Mouse (Mus musculus): ENCODE results near the gene Zbtb34.
A peak's percentile ranks its signal among the peaks of the same experiment; 100 is the strongest.

Zbtb34 gene

DNA sequence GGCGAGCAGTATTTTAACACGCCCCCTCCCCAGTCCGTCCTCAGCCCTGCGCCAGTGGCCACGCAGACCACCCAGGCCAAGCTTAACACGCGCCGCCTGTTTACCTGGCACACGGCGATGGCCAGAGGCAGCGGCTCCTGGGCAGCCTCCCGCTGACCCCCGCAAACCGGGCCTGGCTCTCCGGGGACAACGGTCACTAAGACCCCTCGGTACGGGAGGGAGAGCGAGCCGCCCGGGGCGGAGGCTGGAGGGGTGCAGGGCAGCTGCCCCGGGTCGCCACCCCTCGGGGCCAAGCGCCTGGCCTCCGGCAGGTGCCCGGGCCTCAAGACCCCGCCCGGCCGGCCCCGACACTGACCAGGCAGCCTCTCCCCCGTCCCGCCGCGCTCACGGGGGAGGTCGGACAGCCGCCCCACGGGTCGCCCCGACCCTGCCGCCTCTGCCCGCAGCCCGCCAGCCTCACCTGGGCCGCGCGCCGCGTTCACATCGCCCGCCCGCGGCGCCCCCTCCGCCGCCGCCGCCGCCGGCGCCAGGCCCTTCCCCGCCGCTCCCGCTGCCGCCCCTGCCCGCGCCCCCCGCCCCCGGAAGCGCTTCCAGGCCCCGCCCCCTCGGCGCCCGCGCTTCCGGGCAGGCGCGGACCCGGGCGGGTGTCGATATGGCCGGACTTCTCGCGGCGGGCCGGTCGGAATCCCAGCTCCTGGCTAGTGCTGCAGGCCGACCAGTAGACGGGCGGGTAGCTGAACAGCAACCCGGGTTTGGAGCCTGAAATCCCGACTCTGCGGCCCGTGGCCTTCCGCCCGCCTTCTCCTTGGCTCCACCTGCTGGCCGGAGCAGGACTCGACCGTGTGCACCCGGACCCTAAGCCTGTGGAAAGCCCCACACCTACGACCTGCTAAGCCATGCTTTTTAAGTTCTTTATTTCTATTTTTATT, at the start of gene Zbtb34:
Gene Zbtb34 (minus strand): TSS at position 554 of the 929 bp plus-strand sequence.
- no peak for DNase-seq (ENCODE audit: low spot score)

DNA sequence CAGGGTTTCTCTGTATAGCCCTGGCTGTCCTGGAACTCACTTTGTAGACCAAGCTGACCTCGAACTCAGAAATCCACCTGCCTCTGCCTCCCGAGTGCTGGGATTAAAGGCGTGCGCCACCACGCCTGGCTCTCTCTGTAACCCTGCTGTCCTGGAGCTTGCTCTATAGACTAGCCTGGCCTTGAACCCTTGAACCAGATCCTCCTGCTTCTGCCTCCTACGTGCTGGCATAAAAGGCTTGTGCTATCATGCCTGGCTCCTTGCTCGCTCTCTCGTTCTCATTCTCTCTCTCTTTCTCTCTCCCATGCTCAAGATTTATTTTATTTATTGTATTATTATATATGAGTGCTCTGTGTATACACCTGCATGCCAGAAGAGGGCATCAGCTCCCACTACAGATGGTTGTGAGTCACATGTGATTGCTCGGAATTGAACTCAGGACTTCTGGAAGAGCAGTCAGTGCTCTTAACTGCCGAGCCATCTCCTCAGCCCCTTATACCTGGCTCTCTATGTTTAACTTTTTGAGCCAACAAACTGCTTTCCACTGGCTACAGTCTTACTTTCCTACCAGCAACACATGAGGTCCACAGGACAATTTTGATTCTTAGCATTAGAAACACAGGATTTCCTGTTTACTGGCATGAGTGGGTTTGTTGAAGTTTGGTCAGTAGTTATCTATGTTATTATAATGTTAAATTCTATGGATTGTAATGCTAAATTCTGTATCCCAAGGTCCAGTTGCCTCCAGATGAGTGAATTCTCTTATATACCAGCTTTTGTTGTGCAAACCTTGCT, 47.0 kb upstream of the Zbtb34 start:
- DNase-seq (ENCODE audit: low spot score), result no peak

DNA sequence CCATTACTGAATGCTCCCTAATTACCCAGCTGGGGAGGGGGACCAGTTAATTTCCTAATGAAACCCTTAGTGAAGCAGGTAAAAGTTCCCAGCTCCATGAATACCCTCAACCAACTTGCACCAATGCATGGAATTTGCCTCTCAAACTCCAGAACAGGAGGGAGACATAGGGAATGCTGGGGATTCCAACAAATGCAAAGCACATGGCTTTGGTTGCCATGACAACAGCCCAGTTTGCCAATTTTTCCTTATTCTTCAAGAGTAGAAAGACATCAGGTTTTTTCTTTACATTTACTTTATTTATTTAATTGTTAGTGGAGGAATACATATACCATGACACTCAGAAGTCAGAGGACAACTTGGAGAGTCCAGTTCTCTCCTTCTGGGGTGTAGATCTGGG, 44.8 kb upstream of the Zbtb34 start:
- no peak for DNase-seq (ENCODE audit: low spot score)

DNA sequence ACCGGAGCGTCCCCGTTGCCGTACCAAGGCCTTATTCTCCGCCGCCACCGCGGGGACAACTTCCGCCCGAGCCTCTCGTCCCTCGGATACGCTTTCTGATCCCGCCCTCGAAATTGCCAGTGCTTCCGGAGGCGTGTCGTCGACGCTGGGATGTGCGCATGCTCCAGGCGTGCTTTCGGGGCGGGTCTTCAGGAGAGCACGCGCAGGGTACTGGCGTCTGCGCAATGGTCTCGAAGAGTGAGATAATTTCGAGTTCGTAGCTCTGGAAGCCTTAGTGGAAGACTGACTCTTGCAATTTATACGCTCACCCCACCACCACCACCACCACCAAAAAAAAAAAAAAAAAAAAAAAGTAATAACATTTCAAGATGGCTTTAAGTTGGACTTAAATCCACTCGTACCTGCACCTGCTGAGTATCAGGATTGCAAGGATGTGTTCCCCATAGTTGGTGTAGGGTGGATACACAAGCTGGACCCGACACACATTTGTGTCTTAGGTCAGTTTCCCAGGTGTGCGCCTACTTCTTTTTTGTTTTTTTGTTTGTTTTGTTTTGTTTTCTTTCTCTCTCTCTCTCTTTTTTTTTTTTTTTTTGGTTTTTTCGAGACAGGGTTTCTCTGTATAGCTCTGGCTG, 37.5 kb upstream of the Zbtb34 start, which contains the start of gene Zbtb43:
Gene Zbtb43 (minus strand): TSS at position 94 of the 632 bp plus-strand sequence.
- peak; percentile 90 for DNase-seq (ENCODE audit: low spot score)

DNA sequence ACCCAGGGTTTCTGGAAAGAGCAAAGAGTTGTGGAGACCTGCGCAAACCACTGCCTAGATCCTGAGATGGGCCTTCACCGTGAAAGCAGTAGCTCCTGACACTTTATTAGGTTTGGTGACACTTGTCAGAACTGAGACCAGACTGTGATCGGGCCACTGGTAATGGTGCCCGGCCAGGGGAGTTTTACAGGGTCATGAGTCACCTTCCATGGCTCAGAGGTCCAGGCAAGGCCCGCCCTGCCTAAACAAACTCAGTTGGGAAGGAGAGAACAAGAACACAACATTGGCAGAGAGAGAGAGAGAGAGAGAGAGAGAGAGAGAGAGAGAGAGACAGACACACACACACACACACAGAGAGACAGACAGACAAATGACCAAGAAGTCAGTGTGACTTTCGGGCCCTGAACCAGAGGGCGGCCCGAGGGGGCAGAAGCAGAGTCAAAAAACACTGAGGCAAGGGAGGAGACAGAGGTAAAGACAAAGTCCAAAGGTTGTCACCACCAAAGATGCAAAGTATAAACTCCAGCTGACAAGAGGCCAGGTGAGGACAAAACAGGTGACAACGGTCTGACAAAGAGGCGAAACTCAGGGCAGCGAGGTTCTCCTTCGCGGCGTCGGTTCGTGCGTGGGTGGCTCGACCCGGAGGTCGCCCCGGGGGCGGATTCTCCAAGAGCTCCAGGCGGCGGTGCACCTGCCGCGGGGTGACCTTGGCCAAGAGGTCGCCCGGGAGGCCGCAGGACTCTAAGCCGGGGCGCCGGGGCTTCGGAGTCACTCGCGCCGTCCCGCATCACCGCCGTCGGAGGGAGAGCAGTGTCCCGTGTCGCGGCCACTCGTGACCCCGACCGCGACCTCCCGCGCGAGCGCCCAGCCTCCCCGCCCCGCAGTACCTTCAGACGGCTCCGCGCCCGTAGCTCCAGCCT, 36.7 kb upstream of the Zbtb34 start:
- no peak for DNase-seq (ENCODE audit: low spot score)

DNA sequence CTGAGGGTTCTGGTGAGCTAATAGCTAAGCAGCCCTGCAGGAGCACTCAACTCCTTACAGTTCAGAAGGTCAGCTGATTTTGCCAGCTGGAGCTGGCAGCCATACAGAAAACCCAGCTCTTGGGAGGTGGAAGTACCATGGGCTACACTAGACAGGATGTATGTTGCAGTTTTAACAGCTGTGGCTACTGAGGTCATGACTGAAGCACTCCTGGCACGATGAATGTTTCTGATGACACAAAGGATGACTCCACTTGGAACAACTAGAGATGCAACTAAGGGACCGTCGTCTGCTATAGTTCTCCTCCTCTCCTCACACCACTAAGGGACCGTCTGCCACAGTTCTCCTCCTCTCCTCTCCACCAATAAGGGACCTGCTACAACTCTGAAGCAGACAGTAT, 34.8 kb upstream of the Zbtb34 start:
- no peak for DNase-seq (ENCODE audit: low spot score)

DNA sequence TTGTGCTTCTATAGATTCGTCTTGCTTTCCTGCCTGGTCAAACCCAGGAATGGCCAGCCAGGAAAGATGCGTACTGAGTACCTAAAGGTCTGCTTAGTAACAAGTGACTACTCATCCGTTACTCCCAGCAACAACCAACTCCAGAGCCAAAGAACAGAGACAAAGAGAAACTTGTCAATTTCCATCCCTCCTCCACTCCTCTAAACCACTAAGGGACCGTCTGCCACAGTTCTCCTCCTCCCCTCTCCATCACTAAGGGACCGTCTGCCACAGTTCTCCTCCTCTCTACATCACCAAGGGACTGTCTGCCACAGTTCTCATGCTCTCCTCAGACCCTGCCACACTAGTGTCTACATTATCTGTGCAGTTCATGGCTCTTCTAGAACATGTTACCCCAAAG, 34.1 kb upstream of the Zbtb34 start:
- no peak for DNase-seq (ENCODE audit: low spot score)

DNA sequence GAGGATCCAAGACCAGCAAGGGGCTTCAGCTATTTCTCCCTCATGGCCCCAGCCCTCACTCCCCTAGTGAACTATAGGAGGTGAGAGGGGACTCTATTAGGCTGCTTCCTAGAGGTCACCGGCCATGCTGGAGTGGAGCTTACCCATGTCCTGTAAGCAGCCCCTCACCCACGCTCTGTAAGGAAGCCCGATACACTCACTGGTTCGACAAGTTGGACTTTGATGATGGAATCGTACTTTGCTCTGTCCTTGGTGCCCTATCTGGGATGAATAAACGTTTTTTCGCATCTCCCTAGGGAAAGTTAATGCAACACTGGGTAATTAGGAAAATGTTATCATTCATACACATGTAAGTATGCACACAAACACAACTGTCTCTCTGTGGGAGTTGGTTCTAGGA, 30.9 kb upstream of the Zbtb34 start:
- DNase-seq (ENCODE audit: low spot score), result no peak

DNA sequence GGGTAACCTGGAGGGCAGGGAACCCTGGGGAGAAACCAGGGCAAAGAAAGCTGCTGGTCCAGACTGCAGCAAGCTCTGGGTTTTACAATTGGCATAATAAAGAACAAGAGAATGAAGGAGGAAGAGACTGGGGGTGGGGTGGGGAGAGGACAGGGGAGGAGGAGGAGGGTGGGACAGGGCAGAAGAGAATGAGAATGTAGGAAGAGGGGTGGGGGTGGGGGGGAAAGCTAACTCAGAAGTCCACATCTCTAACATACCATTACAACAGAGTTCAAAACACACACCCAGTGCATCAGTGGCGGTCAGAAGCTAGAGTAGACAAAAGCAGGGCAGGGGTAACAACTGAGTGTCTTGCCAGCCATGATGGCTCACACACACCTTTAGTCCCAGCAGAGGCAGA, 29.9 kb upstream of the Zbtb34 start:
- no peak for DNase-seq (ENCODE audit: low spot score)

DNA sequence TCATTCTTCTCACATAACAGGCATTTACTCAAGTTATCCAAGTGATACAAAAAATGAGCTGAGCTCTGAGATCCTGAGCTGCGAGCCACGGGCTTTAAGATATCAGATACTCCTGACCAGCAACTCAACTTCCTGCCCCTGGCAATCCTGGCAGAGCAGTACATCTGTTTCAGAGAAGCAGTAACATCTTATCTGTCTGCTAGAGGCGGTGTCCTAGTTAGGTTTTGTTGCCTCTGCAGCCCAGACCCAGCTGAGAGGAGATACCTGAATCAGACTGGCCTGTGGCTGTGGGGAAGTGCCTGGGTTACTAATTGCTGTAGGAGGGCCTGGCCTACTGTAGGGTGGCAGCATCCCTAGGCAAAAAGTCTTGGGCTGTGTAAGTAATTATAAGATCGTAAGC, 28.5 kb upstream of the Zbtb34 start:
- DNase-seq (ENCODE audit: low spot score), result no peak

DNA sequence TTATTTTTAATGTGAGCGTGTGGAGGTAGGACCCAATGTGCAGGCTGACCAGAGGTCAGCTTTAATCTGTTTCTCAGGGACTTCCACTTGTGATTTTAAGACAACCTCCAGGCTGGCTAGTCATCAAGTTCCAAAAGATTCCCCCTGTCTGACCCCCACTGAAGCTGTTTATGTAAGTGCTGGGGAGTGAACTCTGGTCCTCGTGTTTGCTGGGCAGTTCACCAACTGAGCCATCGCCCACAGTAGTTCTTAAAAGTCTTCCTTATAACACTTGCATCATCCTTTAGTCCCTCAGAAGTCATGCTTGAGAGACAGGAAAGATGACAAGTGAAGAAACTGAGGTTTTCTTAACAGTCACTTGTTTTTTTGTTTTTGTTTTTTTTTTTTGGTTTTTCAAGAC, 25.6 kb upstream of the Zbtb34 start:
- DNase-seq (ENCODE audit: low spot score), result no peak

DNA sequence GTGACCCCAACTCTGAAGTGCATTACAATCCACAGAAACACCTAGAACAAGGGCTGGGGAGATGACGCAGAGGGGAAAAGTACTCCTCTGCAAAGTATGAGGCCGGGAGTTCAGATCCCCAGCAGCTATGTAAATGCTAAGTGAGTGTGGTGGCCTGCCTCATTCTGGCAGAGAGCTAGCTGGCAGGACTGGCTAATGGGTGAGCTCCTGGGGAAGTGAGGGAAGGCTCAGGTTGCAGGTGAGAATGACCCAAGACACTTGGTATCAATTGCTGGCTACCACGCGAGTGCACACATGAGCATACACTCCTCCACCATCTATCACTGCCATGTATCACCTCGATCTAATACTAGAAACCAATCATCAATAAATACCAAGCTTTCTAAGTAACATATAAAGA, 25.1 kb upstream of the Zbtb34 start:
- no peak for DNase-seq (ENCODE audit: low spot score)

DNA sequence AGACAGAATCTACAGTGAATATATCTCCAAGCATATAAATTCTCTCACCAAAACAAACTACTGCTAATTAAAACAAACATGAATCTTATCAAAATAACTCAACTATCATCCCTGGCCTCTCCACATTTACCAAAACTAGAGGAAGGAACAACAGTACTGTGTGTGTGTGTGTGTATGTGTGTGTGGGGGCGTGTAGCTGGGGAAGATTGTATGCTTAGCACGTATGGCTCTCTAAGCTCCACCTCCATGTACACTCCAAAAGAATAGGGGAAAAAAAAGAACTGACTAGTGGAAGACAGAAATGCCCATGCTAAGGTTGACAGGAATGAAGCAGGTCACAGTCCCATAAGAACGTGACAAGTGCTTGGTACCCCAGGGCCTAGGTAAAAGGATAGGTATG, 24.2 kb upstream of the Zbtb34 start:
- no peak for DNase-seq (ENCODE audit: low spot score)

DNA sequence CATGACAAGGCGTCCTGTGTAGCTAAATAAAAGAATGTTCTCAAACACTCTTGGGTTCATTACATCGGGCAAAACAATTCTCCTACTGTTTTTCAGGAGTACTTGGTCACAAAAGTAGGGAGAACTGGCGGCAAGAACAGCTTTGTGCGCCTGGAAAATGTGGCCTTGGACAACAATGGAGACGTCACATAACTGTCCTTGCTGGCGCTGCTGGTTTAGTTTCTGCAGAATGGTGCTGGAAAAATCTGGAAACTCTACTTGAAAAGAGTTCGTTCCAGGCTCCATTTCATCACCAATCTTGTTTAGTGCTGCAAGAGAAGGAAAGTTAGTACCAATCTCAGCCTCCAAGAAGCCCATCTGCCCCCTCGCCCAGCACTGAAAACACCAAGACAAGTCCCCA, 23.7 kb upstream of the Zbtb34 start:
- no peak for DNase-seq (ENCODE audit: low spot score)

DNA sequence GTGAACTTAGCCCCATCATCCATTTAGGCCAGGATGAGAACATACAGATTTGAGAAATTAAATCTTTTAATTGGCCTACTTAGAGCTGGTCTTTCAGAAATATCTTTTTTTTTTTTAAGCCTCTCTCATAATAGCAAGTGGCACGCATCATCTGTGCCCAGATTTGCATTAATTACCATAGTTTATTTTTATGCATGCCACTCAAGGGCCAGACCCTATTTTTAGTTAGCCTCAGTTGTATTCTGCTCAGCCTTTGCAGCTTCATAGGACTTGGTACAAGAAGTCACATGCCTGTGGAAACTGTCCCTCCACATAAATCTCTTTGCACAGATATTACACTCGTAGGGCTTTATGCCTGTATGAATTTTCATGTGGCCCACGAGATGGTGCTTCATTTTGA, 22.4 kb upstream of the Zbtb34 start:
- DNase-seq (ENCODE audit: low spot score), result no peak

DNA sequence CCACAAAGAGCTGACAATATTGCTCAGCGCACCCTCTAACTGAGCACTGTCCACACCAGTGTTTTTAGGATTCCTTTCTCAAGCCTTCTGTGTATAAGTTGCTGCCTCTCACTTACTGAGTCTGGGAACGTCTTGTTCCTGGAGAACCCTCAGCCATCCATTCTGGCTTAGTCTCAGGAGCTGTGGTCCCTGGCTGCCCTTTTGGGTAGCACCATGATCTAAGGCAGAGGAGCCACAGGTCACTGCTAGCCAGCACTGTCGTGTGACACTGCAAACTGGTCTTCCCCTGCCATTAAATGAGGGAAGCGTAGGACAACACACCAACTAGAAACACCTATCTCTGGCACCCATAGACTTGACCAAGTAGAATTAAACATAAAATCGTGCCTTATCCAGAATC, 21.6 kb upstream of the Zbtb34 start:
- no peak for DNase-seq (ENCODE audit: low spot score)

DNA sequence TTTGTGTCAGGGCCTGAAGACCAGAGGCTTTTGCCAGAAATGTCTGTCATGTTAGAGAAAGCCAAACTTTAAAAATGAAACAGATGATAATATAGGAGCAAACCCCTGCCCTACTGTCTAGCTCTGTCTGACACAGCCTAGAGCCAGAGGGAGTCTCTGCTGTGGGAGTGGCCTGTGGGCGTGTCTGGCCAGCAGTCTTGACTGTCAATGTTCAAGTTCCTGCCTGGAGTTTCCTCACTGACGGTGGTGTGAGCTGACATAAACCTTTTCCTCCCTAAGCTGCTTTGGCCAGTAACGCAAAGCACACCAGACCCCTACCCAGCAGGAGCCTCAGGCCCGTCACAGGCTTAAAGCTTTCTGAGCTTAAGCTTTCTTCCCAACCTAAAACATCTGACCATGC, 21.0 kb upstream of the Zbtb34 start:
- no peak for DNase-seq (ENCODE audit: low spot score)

DNA sequence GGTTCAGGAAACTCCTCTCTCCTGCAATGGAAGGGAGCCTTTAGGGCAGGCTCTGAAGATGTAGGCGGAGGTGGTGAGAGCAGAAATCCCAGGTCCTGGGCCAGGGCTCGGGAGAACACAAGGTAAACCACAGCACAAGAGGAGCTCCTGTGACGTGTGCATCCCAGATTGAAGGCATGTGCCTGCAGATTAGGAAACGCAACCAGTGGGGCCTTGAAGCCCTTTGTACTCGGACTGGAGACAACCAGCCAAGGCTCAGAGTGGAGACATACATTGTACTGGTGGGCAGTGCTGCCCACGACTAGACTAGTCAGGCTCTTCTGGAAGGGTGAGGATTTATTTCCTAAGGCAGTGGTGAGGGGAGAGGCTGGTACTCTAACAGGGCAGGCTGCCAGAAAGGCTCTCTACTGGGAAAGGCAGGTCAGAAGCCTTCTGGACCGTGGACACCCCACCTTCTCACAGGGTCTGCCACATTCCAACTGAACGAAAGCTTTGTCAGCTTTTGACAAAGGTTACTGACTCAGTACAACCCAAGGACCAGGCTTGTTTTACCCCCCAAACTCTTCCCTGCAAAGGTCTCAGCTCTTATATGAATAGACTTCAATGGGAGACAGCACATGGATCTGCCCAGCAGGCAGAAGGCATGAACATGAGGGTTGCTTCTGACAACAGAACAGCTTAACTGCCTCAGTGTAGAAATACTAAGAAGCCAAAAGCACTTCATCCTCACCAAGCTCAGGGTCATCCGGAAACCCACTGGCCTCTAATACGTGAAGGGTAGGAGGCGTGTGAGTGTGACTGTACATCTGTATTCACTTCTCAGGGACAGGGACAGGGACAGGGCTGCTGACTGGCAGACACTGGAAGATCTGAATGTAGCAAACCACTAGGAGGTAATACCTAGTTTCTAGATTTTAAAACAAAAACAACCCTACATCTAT, 20.2 kb upstream of the Zbtb34 start:
- DNase-seq (ENCODE audit: low spot score), result no peak

DNA sequence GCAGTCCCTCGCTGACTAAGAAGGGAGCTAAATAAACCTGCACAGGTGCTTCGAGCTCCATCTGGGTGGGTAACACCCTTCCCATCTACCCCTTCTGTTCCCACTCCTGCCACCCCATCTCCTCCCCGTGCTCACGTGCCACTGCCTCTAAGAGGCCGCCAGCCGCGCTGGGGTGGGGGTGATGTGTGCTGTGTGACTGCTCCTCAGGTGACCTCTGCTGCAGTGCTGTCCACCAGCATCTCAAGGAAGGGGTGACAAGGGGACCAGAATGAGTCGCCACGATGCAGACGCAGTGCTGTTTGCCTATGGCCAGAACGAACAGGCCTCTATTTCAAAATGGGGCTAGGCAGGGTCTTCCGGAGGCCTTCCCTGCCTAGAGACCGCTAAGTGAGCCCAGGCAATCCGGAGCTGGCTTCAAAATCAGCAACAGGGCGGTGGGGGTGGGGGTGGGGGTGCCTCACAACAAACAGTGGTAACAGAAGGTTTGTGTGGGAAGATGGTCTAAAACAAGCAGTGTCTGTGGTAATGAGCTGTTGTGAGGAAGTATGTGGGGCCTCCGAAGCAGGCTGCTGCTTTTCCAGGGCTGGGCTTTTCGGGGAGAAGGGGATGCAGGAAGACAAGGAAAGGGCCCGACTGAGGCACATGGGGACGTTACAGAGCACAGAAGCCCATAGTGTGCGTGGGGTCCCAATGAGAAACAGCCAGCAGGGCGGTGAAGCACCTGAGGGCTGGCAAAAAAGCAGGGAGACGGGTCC, 18.2 kb upstream of the Zbtb34 start:
- DNase-seq (ENCODE audit: low spot score), result no peak

DNA sequence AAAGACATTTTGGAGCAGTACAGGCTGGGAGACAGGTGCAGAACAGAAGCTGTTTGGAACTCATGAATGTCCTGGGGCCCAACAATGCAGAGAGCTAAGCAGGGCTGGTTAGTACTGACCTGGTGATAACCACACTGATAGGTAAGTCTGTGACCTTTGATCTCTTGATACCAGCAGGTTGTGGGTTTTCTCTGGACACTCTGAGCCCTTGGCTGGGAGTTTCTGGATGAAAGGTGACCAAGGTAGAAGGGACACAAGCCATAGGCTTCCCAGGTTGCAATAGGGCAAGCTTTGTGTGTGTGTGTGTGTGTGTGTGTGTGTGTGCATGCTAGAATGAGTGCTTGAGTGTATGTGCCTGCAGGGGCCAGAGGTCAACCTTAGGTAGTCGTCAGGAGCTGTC, 15.7 kb upstream of the Zbtb34 start:
- no peak for DNase-seq (ENCODE audit: low spot score)

All from layer of hippocampus, adult 9-10 months (tissue).